Mouse (Mus musculus): ENCODE data around the gene Gm8947.

GRCm38 (mm10) chr1:151220098-151220497 lies 27.9 kb downstream of the Gm8947 start:
- TF ChIP-seq CTCF (IDR thresholded peaks at IDR 0.05; ENCODE audit: low read depth) (no peak), EP300 (IDR thresholded peaks at IDR 0.05; ENCODE audit: low read depth) (no peak)

Measured in heart, postnatal 0 days (tissue).